Mouse (Mus musculus): ENCODE results near the gene Itpk1. TPM values are rescaled to one million over a fixed set of nuclear protein-coding genes. Genes with fewer than 3 reads are reported as not detected.
A peak's percentile ranks its signal among the peaks of the same experiment; 100 is the strongest.

Gene Itpk1
- total RNA-seq, 1 experiment from 2014 or later: 72.0 TPM

- no peak for DNase-seq
Measured at GRCm38 (mm10) chr12:102713153-102713865, 8.6 kb upstream of the Itpk1 start.

GRCm38 (mm10) chr12:102710851-102711375 lies 6.2 kb upstream of the Itpk1 start:
- DNase-seq: no peak

- no peak for DNase-seq
Measured at GRCm38 (mm10) chr12:102709896-102710295, 5.2 kb upstream of the Itpk1 start.

- peak; percentile 69 for DNase-seq
Measured at GRCm38 (mm10) chr12:102708220-102708619, 3.5 kb upstream of the Itpk1 start.

- DNase-seq: no peak
Measured at GRCm38 (mm10) chr12:102706833-102707463, 2.2 kb upstream of the Itpk1 start.

- peak; percentile 58 for DNase-seq
Measured at GRCm38 (mm10) chr12:102705906-102706640, 1.3 kb upstream of the Itpk1 start.

- DNase-seq: peak; percentile 95
Measured at GRCm38 (mm10) chr12:102705216-102705871, 614 bp upstream of the Itpk1 start.

GRCm38 (mm10) chr12:102703921-102704408 lies 765 bp downstream of the Itpk1 start:
- no peak for DNase-seq

GRCm38 (mm10) chr12:102703441-102703840 lies 1.3 kb downstream of the Itpk1 start:
- DNase-seq: no peak

GRCm38 (mm10) chr12:102703111-102703412 lies 1.7 kb downstream of the Itpk1 start:
- DNase-seq: peak; percentile 49

- DNase-seq: peak; percentile 91
Measured at GRCm38 (mm10) chr12:102702356-102703110, 2.2 kb downstream of the Itpk1 start.

- DNase-seq: no peak
Measured at GRCm38 (mm10) chr12:102701691-102702207, 3.0 kb downstream of the Itpk1 start.

GRCm38 (mm10) chr12:102700453-102700852 lies 4.3 kb downstream of the Itpk1 start:
- DNase-seq: no peak

GRCm38 (mm10) chr12:102699156-102699555 lies 5.6 kb downstream of the Itpk1 start:
- DNase-seq: no peak

- no peak for DNase-seq
Measured at GRCm38 (mm10) chr12:102698089-102698684, 6.5 kb downstream of the Itpk1 start.

GRCm38 (mm10) chr12:102697381-102697780 lies 7.3 kb downstream of the Itpk1 start:
- peak; percentile 2 for DNase-seq

GRCm38 (mm10) chr12:102696635-102697354 lies 7.9 kb downstream of the Itpk1 start:
- no peak for DNase-seq

- peak; percentile 3 for DNase-seq
Measured at GRCm38 (mm10) chr12:102695369-102696239, 9.1 kb downstream of the Itpk1 start.

GRCm38 (mm10) chr12:102691761-102692160 lies 13.0 kb downstream of the Itpk1 start:
- no peak for DNase-seq

Data from adrenal gland, postnatal 14 days (tissue).